ENCODE assay signal across 12 mouse cellular contexts in genomic region chr5:121145609-121146008, GRCm38 (mm10). TPM values are rescaled to one million over a fixed set of nuclear protein-coding genes. Genes with fewer than 3 reads are reported as not detected.
DNase-seq lines count a peak whose midpoint lies in the region; ATAC-seq lines count a peak whose summit lies in the region.
"Had no signal": no experiment of that assay in that cellular context is flagged by ENCODE, and none has a peak within 500 bp of the region (broad histone marks: within the 10 kb centered on the region; RNA-seq: fewer than 3 reads in every experiment).

No protein-coding gene starts in this region.

- no peak overlapping the region for H3K4me2 ChIP-seq in kidney, embryonic 16.5 days (replicated peaks; ENCODE audit: low read depth, low read length)
- H3K4me2 ChIP-seq in hindbrain, embryonic 14.5 days (replicated peaks): no peak overlapping the region
- H3K4me2 ChIP-seq: embryonic facial prominence, embryonic 12.5 days; liver, embryonic 12.5 days; lung, embryonic 15.5 days had no signal

- H3K9me3 ChIP-seq in heart, embryonic 10.5 days: no peaks in the 10 kb centered on the region
- H3K9me3 ChIP-seq in kidney, embryonic 16.5 days (ENCODE audit: low read length): no peaks in the 10 kb centered on the region
- no peaks in the 10 kb centered on the region for H3K9me3 ChIP-seq in hindbrain, embryonic 14.5 days (ENCODE audit: control insufficient read depth, low read length)
- H3K9me3 ChIP-seq: embryonic facial prominence, embryonic 12.5 days; liver, embryonic 12.5 days; lung, embryonic 15.5 days had no signal

- no peak overlapping the region for H3K4me3 ChIP-seq in heart, embryonic 10.5 days
- no peak overlapping the region for H3K4me3 ChIP-seq in kidney, embryonic 16.5 days (ENCODE audit: low read length)
- no peak overlapping the region for H3K4me3 ChIP-seq in hindbrain, embryonic 14.5 days (replicated peaks; ENCODE audit: low read length)
- H3K4me3 ChIP-seq: embryonic facial prominence, embryonic 12.5 days; liver, embryonic 12.5 days; lung, embryonic 15.5 days had no signal

- H3K36me3 ChIP-seq in heart, embryonic 10.5 days: peaks cover 97% of the 10 kb centered on the region
- H3K36me3 ChIP-seq in kidney, embryonic 16.5 days (ENCODE audit: insufficient read depth, low read length): peaks cover 57% of the 10 kb centered on the region
- H3K36me3 ChIP-seq in hindbrain, embryonic 14.5 days (replicated peaks; ENCODE audit: control insufficient read depth, insufficient read depth): peaks cover 77% of the 10 kb centered on the region

- H3K27ac ChIP-seq in heart, embryonic 10.5 days: peak overlapping the region; percentile 0; the same call in 1 of the 2 replicates
- H3K27ac ChIP-seq in kidney, embryonic 16.5 days (ENCODE audit: low read length): no peak overlapping the region
- peak overlapping the region; percentile 7 for H3K27ac ChIP-seq in hindbrain, embryonic 14.5 days
- H3K27ac ChIP-seq: embryonic facial prominence, embryonic 12.5 days; liver, embryonic 12.5 days; lung, embryonic 15.5 days had no signal

- H3K27me3 ChIP-seq in heart, embryonic 10.5 days (ENCODE audit: insufficient read depth, poor library complexity, severe bottlenecking): no peaks in the 10 kb centered on the region
- H3K27me3 ChIP-seq in kidney, embryonic 16.5 days (ENCODE audit: insufficient read depth, low read length): no peaks in the 10 kb centered on the region
- H3K27me3 ChIP-seq in hindbrain, embryonic 14.5 days (ENCODE audit: control insufficient read depth, insufficient read depth, low read length): no peaks in the 10 kb centered on the region
- H3K27me3 ChIP-seq: embryonic facial prominence, embryonic 12.5 days; liver, embryonic 12.5 days; lung, embryonic 15.5 days had no signal

- no peak overlapping the region for H3K9ac ChIP-seq in kidney, embryonic 16.5 days (replicated peaks; ENCODE audit: low read length)
- H3K9ac ChIP-seq in hindbrain, embryonic 14.5 days: no peak overlapping the region
- H3K9ac ChIP-seq: embryonic facial prominence, embryonic 12.5 days; liver, embryonic 12.5 days; lung, embryonic 15.5 days had no signal

- DNase-seq in heart, embryonic 10.5 days (ENCODE audit: low spot score): no peak
- DNase-seq in heart, postnatal 4 days: no peak
- no peak for DNase-seq in kidney, adult 18-20 months
- peak; percentile 51 for DNase-seq in brain, adult 2 months (ENCODE audit: low read depth, low spot score)
- DNase-seq in hindbrain, embryonic 14.5 days (ENCODE audit: low spot score): no peak
- no peak for DNase-seq in thymus, postnatal 25 days
- DNase-seq: right cerebral cortex, postnatal 4 days had no signal

- ATAC-seq in kidney, embryonic 16.5 days (ENCODE audit: low FRiP score, low TSS enrichment): peak; percentile 49; the same call in 1 of the 2 replicates
- no peak for ATAC-seq in hindbrain, embryonic 14.5 days (ENCODE audit: low FRiP score)
- ATAC-seq: intestine, postnatal 0 days; liver, embryonic 12.5 days had no signal

- 78% methylated on average over 5 of the region's 5 CpGs for WGBS in heart, embryonic 10.5 days
- WGBS in kidney, embryonic 16.5 days: 83% methylated on average over 5 of the region's 5 CpGs
- WGBS in hindbrain, embryonic 14.5 days: 78% methylated on average over 5 of the region's 5 CpGs

- peaks cover 13% of the 10 kb centered on the region; the same call in 1 of the 2 replicates for H3K4me1 ChIP-seq in heart, embryonic 10.5 days
- peaks cover 14% of the 10 kb centered on the region for H3K4me1 ChIP-seq in kidney, embryonic 16.5 days (ENCODE audit: insufficient read depth, low read length)
- peaks cover 19% of the 10 kb centered on the region; the same call in 1 of the 2 replicates for H3K4me1 ChIP-seq in hindbrain, embryonic 14.5 days (replicated peaks; ENCODE audit: control insufficient read depth, insufficient read depth, low read length)
- H3K4me1 ChIP-seq: embryonic facial prominence, embryonic 12.5 days; liver, embryonic 12.5 days; lung, embryonic 15.5 days had no signal

RNA-seq across cellular contexts. Expression of gene Ptpn11, which starts 45.6 kb away (rescaled TPM):
- 27.2 and 27.8 TPM in 2 replicates for polyA plus RNA-seq in heart, embryonic 10.5 days (2016; fragmentation: Nextera tagmentation; extraction: Ambion mirVana)
- 100 to 1,000 TPM in 1 of 2 experiments, 10 to 100 TPM in 1; 99.0 to 107 TPM for total RNA-seq in heart, postnatal 4 days (2021)
- polyA plus RNA-seq in kidney, embryonic 16.5 days (2015; fragmentation: Nextera tagmentation; extraction: Ambion mirVana): 17.0 and 19.1 TPM in 2 replicates
- 26.2 and 26.4 TPM in 2 replicates for polyA plus RNA-seq in hindbrain, embryonic 14.5 days (2014; fragmentation: Nextera tagmentation; extraction: Ambion mirVana)

RNA-seq across cellular contexts. Expression of gene Rpl6, which starts 58.7 kb away (rescaled TPM):
- polyA plus RNA-seq in heart, embryonic 10.5 days (2016; fragmentation: Nextera tagmentation; extraction: Ambion mirVana): 463 and 580 TPM in 2 replicates
- total RNA-seq in heart, postnatal 4 days (2021): 100 to 1,000 TPM; 820 to 822 TPM
- polyA plus RNA-seq in kidney, embryonic 16.5 days (2015; fragmentation: Nextera tagmentation; extraction: Ambion mirVana): 575 and 586 TPM in 2 replicates
- polyA plus RNA-seq in hindbrain, embryonic 14.5 days (2014; fragmentation: Nextera tagmentation; extraction: Ambion mirVana): 377 and 422 TPM in 2 replicates
